Mouse (Mus musculus): Measurements from ENCODE around the gene Pir. TPM values are rescaled to one million over a fixed set of nuclear protein-coding genes. Genes with fewer than 3 reads are reported as not detected.

Pir gene
- total and polyA plus RNA-seq, 2 experiments from 2014 or later: 4.5 TPM; not detected in 1

DNA sequence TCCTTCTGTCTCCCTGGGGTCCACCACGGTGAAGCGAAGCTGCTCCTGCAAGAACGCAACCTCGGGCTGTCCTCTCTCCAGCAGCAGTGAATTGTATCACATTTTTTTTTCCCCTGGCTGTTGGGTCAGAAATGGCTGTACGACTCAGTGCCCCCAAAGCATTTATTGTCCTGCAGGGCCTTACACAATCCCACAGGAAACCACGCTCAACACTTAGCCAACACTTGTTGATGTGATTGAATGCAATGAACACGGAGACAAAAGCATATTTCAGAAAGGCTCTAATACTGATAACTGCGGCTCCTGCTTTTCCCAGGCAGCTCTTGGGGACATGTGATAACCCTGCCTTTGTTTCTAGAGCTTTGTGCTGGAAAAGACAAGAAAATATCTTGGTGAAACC lies 11.1 kb upstream of the Pir start, which contains the start of gene Bmx:
Gene Bmx (minus strand): TSS at position 137 of the 400 bp plus-strand sequence.
- no peak for TF ChIP-seq EP300 (IDR thresholded peaks at IDR 0.05; ENCODE audit: low read depth)
- no peak for TF ChIP-seq CTCF (IDR thresholded peaks at IDR 0.05; ENCODE audit: low read depth)
- Histone ChIP-seq H3K4me3 (ENCODE audit: low read depth, low read length) (peak within 1 kb of the TSS; percentile 7; the same call in 1 of the 2 replicates), H3K36me3 (replicated peaks; ENCODE audit: control insufficient read depth, insufficient read depth, low read length) (no peaks in the 10 kb centered on the region), H3K9ac (replicated peaks; ENCODE audit: low read depth, low read length) (no peak within 1 kb of the TSS), H3K27ac (ENCODE audit: low read depth) (peak within 1 kb of the TSS; percentile 55), H3K27me3 (ENCODE audit: control insufficient read depth, insufficient read depth, low read length) (no peaks in the 10 kb centered on the region), H3K4me1 (ENCODE audit: control insufficient read depth, insufficient read depth) (no peaks in the 10 kb centered on the region), H3K9me3 (replicated peaks; ENCODE audit: control insufficient read depth, low read length) (no peaks in the 10 kb centered on the region), H3K4me2 (ENCODE audit: low read depth, low read length) (peak within 1 kb of the TSS; percentile 40; the same call in 1 of the 2 replicates)
- 33% methylated on average over 8 of the region's 8 CpGs for WGBS
- DNase-seq (ENCODE audit: low spot score): peak; percentile 19
- ATAC-seq (ENCODE audit: insufficient read depth, low read depth): peak; percentile 11; the same call in 1 of the 2 replicates

DNA sequence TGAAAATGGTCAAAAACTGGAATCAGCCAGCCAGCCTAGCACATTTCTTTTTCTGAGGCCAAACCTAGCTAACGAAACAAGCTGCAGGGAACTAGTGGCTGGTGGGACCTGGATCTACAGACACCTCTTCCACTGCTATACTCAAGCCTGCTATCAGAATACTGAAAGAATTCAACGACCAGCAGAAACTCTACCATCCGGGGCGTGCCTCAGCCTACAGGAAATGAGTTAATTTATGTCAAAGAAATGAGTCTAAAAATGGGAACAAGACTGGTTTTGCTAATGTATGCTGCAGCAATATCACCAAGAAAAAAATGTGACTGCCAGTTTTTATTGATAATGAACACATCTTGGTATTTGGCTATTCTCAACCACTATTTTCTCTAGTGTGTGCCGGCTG lies 10.5 kb upstream of the Pir start:
- DNase-seq (ENCODE audit: low spot score) (no peak), ATAC-seq (ENCODE audit: insufficient read depth, low read depth) (no peak)
- H3K9ac ChIP-seq (replicated peaks; ENCODE audit: low read depth, low read length): no peak overlapping the region
- no peak overlapping the region for H3K4me2 ChIP-seq (ENCODE audit: low read depth, low read length)
- H3K4me1 ChIP-seq (ENCODE audit: control insufficient read depth, insufficient read depth): no peaks in the 10 kb centered on the region
- no peak overlapping the region for H3K4me3 ChIP-seq (ENCODE audit: low read depth, low read length)
- TF ChIP-seq CTCF (IDR thresholded peaks at IDR 0.05; ENCODE audit: low read depth) (no peak), EP300 (IDR thresholded peaks at IDR 0.05; ENCODE audit: low read depth) (no peak)
- WGBS: 51% methylated on average over 5 of the region's 5 CpGs
- no peaks in the 10 kb centered on the region for H3K27me3 ChIP-seq (ENCODE audit: control insufficient read depth, insufficient read depth, low read length)
- H3K36me3 ChIP-seq (replicated peaks; ENCODE audit: control insufficient read depth, insufficient read depth, low read length): no peaks in the 10 kb centered on the region
- H3K9me3 ChIP-seq (replicated peaks; ENCODE audit: control insufficient read depth, low read length): no peaks in the 10 kb centered on the region
- H3K27ac ChIP-seq (ENCODE audit: low read depth): peak overlapping the region; percentile 55

DNA sequence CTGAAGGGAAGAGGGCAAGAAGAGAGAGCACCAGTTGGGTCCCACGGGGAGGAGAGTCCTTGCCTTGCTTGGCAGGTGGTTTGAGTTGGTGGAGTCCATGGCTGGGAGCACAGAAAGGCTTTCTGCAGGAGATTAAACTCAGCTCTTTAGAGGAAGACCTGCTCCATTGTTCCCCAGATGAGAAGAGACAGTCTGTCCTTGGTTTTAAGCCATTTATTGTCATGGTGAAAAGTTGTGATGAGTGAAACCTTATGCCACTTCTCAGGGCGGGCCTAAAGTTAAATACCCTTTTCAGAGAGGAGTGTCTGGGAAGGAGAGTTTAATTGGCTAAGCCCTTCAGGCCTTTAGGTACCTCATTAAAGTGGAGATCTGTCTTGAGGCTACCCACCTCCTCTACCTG lies 6.9 kb upstream of the Pir start:
- no peaks in the 10 kb centered on the region for H3K27me3 ChIP-seq (ENCODE audit: control insufficient read depth, insufficient read depth, low read length)
- no peak overlapping the region for H3K4me3 ChIP-seq (ENCODE audit: low read depth, low read length)
- H3K4me2 ChIP-seq (ENCODE audit: low read depth, low read length): no peak overlapping the region
- H3K4me1 ChIP-seq (ENCODE audit: control insufficient read depth, insufficient read depth): no peaks in the 10 kb centered on the region
- no peaks in the 10 kb centered on the region for H3K9me3 ChIP-seq (replicated peaks; ENCODE audit: control insufficient read depth, low read length)
- DNase-seq (ENCODE audit: low spot score): no peak
- H3K9ac ChIP-seq (replicated peaks; ENCODE audit: low read depth, low read length): no peak overlapping the region
- WGBS: 67% methylated on average over 2 of the region's 2 CpGs
- no peaks in the 10 kb centered on the region for H3K36me3 ChIP-seq (replicated peaks; ENCODE audit: control insufficient read depth, insufficient read depth, low read length)
- H3K27ac ChIP-seq (ENCODE audit: low read depth): no peak overlapping the region
- ATAC-seq (ENCODE audit: insufficient read depth, low read depth): no peak
- TF ChIP-seq CTCF (IDR thresholded peaks at IDR 0.05; ENCODE audit: low read depth): no peak
- TF ChIP-seq EP300 (IDR thresholded peaks at IDR 0.05; ENCODE audit: low read depth): no peak

DNA sequence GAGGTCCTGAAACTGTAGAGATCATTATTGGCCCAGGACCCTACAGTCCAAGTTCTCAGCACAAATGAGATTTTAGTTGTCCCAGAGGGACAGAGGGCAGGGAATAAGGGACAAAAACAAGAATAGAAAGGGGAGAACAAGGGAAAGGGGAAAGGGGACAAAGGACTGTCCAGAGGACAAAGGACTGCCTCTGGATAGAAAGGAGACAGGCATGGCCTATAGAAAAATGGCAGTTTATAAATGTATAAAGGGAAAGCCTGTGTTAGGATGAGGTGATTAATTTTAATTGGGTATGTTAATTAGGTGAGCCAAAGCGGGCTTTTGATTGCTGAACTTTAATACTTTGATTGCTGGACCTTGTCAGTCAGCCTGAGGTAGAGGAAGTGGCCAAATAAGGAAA lies 4.3 kb upstream of the Pir start:
- H3K27ac ChIP-seq (ENCODE audit: low read depth): no peak overlapping the region
- DNase-seq (ENCODE audit: low spot score) (no peak), ATAC-seq (ENCODE audit: insufficient read depth, low read depth) (no peak)
- no peak overlapping the region for H3K4me2 ChIP-seq (ENCODE audit: low read depth, low read length)
- TF ChIP-seq CTCF (IDR thresholded peaks at IDR 0.05; ENCODE audit: low read depth) (no peak), EP300 (IDR thresholded peaks at IDR 0.05; ENCODE audit: low read depth) (no peak)
- H3K9ac ChIP-seq (replicated peaks; ENCODE audit: low read depth, low read length): no peak overlapping the region
- no peaks in the 10 kb centered on the region for H3K36me3 ChIP-seq (replicated peaks; ENCODE audit: control insufficient read depth, insufficient read depth, low read length)
- no peaks in the 10 kb centered on the region for H3K27me3 ChIP-seq (ENCODE audit: control insufficient read depth, insufficient read depth, low read length)
- no peak overlapping the region for H3K4me3 ChIP-seq (ENCODE audit: low read depth, low read length)
- H3K9me3 ChIP-seq (replicated peaks; ENCODE audit: control insufficient read depth, low read length): no peaks in the 10 kb centered on the region
- no peaks in the 10 kb centered on the region for H3K4me1 ChIP-seq (ENCODE audit: control insufficient read depth, insufficient read depth)
- WGBS: 50% methylated on average over 1 of the region's 1 CpGs

DNA sequence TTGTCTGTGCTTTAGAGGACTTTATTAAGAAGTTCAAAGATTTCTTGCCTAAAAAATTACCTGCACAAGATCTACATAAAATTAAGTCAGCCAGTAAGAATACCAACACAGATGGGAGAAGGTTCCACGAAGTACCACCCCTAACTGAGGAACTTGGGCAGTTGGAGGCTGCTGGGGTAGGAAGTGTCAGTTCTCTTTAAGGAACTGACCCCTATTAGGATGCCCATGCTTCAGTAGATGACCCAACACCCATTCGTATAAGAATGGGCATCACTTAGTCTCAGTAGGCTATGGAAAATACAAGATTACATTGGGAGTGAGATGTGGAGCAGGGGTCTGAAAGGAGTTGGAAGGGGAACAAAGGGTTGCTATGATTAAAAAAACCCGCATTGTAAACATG lies 1.4 kb downstream of the Pir start:
- TF ChIP-seq CTCF (IDR thresholded peaks at IDR 0.05; ENCODE audit: low read depth) (no peak), EP300 (IDR thresholded peaks at IDR 0.05; ENCODE audit: low read depth) (no peak)
- DNase-seq (ENCODE audit: low spot score): no peak
- no peak overlapping the region for H3K4me3 ChIP-seq (ENCODE audit: low read depth, low read length)
- H3K4me2 ChIP-seq (ENCODE audit: low read depth, low read length): no peak overlapping the region
- no peak overlapping the region for H3K9ac ChIP-seq (replicated peaks; ENCODE audit: low read depth, low read length)
- no peaks in the 10 kb centered on the region for H3K4me1 ChIP-seq (ENCODE audit: control insufficient read depth, insufficient read depth)
- no peaks in the 10 kb centered on the region for H3K36me3 ChIP-seq (replicated peaks; ENCODE audit: control insufficient read depth, insufficient read depth, low read length)
- no peak overlapping the region for H3K27ac ChIP-seq (ENCODE audit: low read depth)
- no peak for ATAC-seq (ENCODE audit: insufficient read depth, low read depth)
- no peaks in the 10 kb centered on the region for H3K9me3 ChIP-seq (replicated peaks; ENCODE audit: control insufficient read depth, low read length)
- WGBS: 72% methylated on average over 3 of the region's 3 CpGs
- H3K27me3 ChIP-seq (ENCODE audit: control insufficient read depth, insufficient read depth, low read length): no peaks in the 10 kb centered on the region

DNA sequence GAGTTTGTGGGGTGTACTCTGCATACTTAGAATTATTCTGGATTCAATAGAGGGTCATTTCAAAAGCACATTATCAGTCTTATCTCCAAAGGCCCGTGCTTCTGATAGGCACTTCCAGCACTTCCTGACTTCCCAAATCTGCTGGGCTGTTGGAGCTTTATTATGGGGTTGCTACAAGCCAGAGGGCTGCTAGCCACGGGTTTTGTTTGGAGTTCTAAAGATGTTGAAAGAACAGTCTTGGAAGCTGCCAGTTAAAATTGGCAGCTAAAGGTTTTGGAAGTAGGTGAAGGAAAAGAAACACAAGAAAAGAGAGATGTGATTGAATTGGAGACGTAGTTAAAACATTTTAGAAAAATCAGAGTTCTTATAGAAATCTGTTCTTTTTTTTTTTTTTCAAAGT lies 6.4 kb downstream of the Pir start:
- no peak for DNase-seq (ENCODE audit: low spot score)

More for the DNA sequence above, 6.4 kb downstream of the Pir start:
- H3K4me3 ChIP-seq (ENCODE audit: low read depth, low read length): no peak overlapping the region
- no peaks in the 10 kb centered on the region for H3K4me1 ChIP-seq (ENCODE audit: control insufficient read depth, insufficient read depth)
- no peak overlapping the region for H3K27ac ChIP-seq (ENCODE audit: low read depth)
- H3K9me3 ChIP-seq (replicated peaks; ENCODE audit: control insufficient read depth, low read length): no peaks in the 10 kb centered on the region
- H3K27me3 ChIP-seq (ENCODE audit: control insufficient read depth, insufficient read depth, low read length): no peaks in the 10 kb centered on the region
- no peaks in the 10 kb centered on the region for H3K36me3 ChIP-seq (replicated peaks; ENCODE audit: control insufficient read depth, insufficient read depth, low read length)
- ATAC-seq (ENCODE audit: insufficient read depth, low read depth): no peak
- WGBS: 40% methylated on average over 3 of the region's 3 CpGs
- no peak overlapping the region for H3K4me2 ChIP-seq (ENCODE audit: low read depth, low read length)
- H3K9ac ChIP-seq (replicated peaks; ENCODE audit: low read depth, low read length): no peak overlapping the region
- TF ChIP-seq CTCF (IDR thresholded peaks at IDR 0.05; ENCODE audit: low read depth): no peak
- no peak for TF ChIP-seq EP300 (IDR thresholded peaks at IDR 0.05; ENCODE audit: low read depth)
